Mouse (Mus musculus) forebrain, embryonic 11.5 days (tissue): Measurements from ENCODE around the gene Cd300ld5. TPM values are rescaled to one million over a fixed set of nuclear protein-coding genes. Genes with fewer than 3 reads are reported as not detected.

Experiments
- ATAC-seq: fragments of 200-750 bp; cut with Nextera tagmentation; replicated peaks from 2 replicates; pipeline ENCODE4 v1.8.0; 2017; ENCODE audit warnings: moderate TSS enrichment; ENCODE audit not compliant: low FRiP score
- DNase-seq: peaks from one replicate; pipeline ENCODE4 v3.0.0-alpha.2; 2017; ENCODE audit warnings: low spot score
- H3K27ac ChIP-seq: fragments of 300-500 bp; sonication (generic); 2 replicates; pipeline ENCODE4 v1.5.1; 2014; ENCODE audit warnings: low read depth, low read length
- H3K27me3 ChIP-seq: fragments of 300-500 bp; sonication (generic); 2 replicates; pipeline ENCODE4 v1.6.1; 2014; ENCODE audit warnings: mild to moderate bottlenecking, low read length, mixed read lengths; ENCODE audit not compliant: control insufficient read depth, insufficient read depth
- H3K36me3 ChIP-seq: fragments of 300-500 bp; sonication (generic); 2 replicates; pipeline ENCODE4 v1.6.1; 2014; ENCODE audit warnings: mild to moderate bottlenecking, low read length, moderate library complexity, mixed read lengths; ENCODE audit not compliant: control insufficient read depth, insufficient read depth
- H3K4me1 ChIP-seq: fragments of 300-500 bp; sonication (generic); replicated peaks from 2 replicates; pipeline ENCODE4 v1.6.1; 2014; ENCODE audit warnings: low read length, mixed read lengths; ENCODE audit not compliant: control insufficient read depth, insufficient read depth
- H3K4me2 ChIP-seq: fragments of 300-500 bp; sonication (generic); 2 replicates; pipeline ENCODE4 v1.6.1; 2014; ENCODE audit warnings: low read depth, mild to moderate bottlenecking, low read length, moderate library complexity, mixed read lengths; ENCODE audit not compliant: severe bottlenecking
- H3K4me3 ChIP-seq: fragments of 300-500 bp; sonication (generic); 2 replicates; pipeline ENCODE4 v1.5.1; 2014; ENCODE audit warnings: low read depth, low read length
- H3K9ac ChIP-seq: fragments of 300-500 bp; sonication (generic); 2 replicates; pipeline ENCODE4 v1.6.1; 2014; ENCODE audit warnings: low read length
- H3K9me3 ChIP-seq: fragments of 300-500 bp; sonication (generic); 2 replicates; pipeline ENCODE4 v1.6.1; 2016; ENCODE audit warnings: low read length, mixed read lengths; ENCODE audit not compliant: control insufficient read depth
- WGBS: fragments of 180-500 bp; shearing (Covaris S2); extraction: QIAGEN DNeasy Blood & Tissue Kit; methylation state at CpG from one replicate; pipeline ENCODE4 v1.1.7; 2014; 5-methylcytosine and 5-hydroxymethylcytosine counted together
- polyA plus RNA-seq: library from polyadenylated mRNA; unstranded; fragments of >200 nt; fragmentation: Nextera tagmentation; extraction: Ambion mirVana; gene quantifications from 2 replicates; pipeline ENCODE4 v1.2.1, GENCODE M21; 2014

The Cd300ld5 gene
- polyA plus RNA-seq, 1 experiment from 2014 or later: not detected

DNA sequence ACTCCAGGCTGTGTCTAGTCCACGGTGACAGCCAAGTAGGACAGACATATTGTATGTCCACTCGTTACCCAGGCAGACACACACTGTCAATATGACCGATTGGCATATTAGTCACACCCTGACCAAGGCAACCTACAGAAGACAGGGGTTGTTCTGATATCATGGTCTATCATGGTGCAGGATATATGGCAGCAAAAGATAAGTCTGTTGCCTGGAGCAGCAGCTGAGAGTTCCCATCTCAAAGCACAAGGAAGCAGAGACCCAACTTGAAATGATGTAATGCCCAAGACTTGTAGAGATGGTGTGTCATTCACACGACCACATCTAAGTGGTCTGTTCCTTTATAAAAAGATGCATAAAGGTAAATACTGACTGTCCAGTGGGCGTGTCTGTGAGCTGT is 41.1 kb upstream of the Cd300ld5 start:
- 88% methylated on average over 5 of the region's 5 CpGs for WGBS
- Histone ChIP-seq H3K4me1 (no peaks in the 10 kb centered on the region), H3K4me3 (no peak overlapping the region), H3K4me2 (no peak overlapping the region), H3K9me3 (no peaks in the 10 kb centered on the region), H3K36me3 (no peaks in the 10 kb centered on the region), H3K27ac (no peak overlapping the region), H3K27me3 (no peaks in the 10 kb centered on the region), H3K9ac (no peak overlapping the region)
- no peak for DNase-seq
- ATAC-seq: no peak

DNA sequence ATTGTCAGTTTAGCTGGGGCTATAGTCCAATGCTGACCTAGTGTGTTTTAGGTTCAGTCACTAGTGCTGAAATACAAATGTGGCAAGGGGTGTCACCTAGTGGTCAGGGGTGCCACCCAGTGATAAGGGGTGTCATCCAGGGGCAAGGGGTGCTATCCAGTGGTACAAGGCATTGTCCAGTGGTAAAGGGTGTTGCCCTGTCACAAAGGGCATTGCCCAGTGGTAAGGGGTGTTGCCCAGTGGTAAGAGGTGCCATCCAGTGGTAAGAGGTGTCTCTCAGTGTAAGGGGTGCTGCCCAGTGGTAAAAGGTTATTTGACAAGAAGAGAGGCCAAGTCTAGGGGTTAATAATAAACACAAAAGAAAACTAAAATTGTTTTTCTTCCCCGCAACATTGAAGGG is 39.9 kb upstream of the Cd300ld5 start:
- H3K4me3 ChIP-seq: no peak overlapping the region
- DNase-seq: no peak
- no peaks in the 10 kb centered on the region for H3K4me1 ChIP-seq
- H3K27ac ChIP-seq: no peak overlapping the region
- no peak overlapping the region for H3K4me2 ChIP-seq
- 100% methylated on average over 1 of the region's 1 CpGs for WGBS
- no peak for ATAC-seq
- no peaks in the 10 kb centered on the region for H3K27me3 ChIP-seq
- no peak overlapping the region for H3K9ac ChIP-seq
- no peaks in the 10 kb centered on the region for H3K9me3 ChIP-seq
- H3K36me3 ChIP-seq: no peaks in the 10 kb centered on the region

DNA sequence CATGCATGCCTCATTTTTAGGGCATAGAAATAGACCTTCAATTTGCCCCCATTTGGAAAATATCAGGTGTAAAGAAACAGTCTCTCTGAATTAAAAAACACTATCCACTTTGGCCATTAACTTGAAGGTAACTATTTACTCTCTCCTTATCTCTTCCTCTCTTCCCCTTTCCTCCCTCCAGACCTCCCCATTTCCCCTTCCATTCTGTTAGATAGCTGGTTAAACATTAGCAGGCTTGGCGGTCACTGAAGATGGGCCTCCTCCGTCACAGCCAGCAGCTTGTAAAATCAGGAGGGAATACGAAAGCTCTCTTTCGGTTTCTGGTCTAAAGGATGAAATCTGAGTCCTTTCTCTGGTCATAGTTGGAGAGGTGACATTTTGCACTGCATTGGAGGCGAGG is 38.3 kb upstream of the Cd300ld5 start:
- Histone ChIP-seq H3K4me1 (peaks cover 7% of the 10 kb centered on the region; the same call in 1 of the 2 replicates), H3K9ac (no peak overlapping the region), H3K9me3 (no peaks in the 10 kb centered on the region), H3K4me2 (no peak overlapping the region), H3K36me3 (no peaks in the 10 kb centered on the region), H3K4me3 (no peak overlapping the region), H3K27me3 (no peaks in the 10 kb centered on the region), H3K27ac (no peak overlapping the region)
- 79% methylated on average over 5 of the region's 5 CpGs for WGBS
- DNase-seq (no peak), ATAC-seq (no peak)

DNA sequence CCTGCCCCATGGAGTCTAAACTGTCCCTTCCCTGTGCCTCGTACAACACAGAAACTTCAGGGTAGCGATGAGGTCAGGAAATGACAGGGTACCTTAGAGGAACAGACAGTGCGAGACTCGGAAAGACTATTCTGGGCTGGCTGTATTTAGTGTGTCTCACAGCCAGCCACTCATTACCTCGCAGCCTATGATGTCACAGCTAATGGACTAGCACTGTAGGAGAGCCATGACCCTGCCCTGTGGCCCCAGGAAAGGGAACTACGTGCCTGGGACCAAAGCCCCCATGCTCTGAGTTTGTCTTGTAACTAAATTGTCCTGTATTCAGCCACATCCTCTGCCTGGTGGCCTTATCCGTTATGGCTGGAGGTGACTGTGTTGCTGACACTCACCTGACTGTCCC is 37.8 kb upstream of the Cd300ld5 start:
- H3K4me2 ChIP-seq: no peak overlapping the region
- ATAC-seq: no peak
- H3K9ac ChIP-seq: no peak overlapping the region
- H3K9me3 ChIP-seq: no peaks in the 10 kb centered on the region
- no peak overlapping the region for H3K27ac ChIP-seq
- no peak for DNase-seq
- H3K27me3 ChIP-seq: no peaks in the 10 kb centered on the region
- 87% methylated on average over 7 of the region's 7 CpGs for WGBS
- no peak overlapping the region for H3K4me3 ChIP-seq
- peaks cover 7% of the 10 kb centered on the region; the same call in 1 of the 2 replicates for H3K4me1 ChIP-seq
- no peaks in the 10 kb centered on the region for H3K36me3 ChIP-seq

DNA sequence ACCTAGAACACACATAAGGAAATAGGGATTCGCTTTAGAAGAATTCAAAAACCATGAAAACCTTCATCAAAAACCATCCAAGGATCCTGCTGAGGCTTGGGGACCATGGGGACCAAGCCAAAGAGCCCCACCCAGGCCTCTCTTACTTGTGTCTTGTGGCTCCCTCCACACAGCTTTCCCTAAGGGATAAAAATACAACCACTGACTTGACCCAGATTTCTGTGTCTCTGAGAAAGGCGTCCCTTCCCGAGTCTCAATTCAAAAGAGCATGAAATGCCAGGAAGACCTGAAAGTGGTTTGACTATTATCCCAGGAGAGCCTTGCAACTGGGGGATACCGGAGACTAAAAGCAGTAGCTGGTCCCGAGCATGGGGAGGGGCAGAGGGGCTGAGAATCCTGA is 35.4 kb upstream of the Cd300ld5 start:
- no peaks in the 10 kb centered on the region for H3K9me3 ChIP-seq
- H3K27me3 ChIP-seq: no peaks in the 10 kb centered on the region
- ATAC-seq: no peak
- H3K4me2 ChIP-seq: no peak overlapping the region
- H3K36me3 ChIP-seq: no peaks in the 10 kb centered on the region
- no peak overlapping the region for H3K9ac ChIP-seq
- DNase-seq: no peak
- peaks cover 7% of the 10 kb centered on the region; the same call in 1 of the 2 replicates for H3K4me1 ChIP-seq
- no peak overlapping the region for H3K27ac ChIP-seq
- WGBS: 68% methylated on average over 5 of the region's 5 CpGs
- H3K4me3 ChIP-seq: no peak overlapping the region

DNA sequence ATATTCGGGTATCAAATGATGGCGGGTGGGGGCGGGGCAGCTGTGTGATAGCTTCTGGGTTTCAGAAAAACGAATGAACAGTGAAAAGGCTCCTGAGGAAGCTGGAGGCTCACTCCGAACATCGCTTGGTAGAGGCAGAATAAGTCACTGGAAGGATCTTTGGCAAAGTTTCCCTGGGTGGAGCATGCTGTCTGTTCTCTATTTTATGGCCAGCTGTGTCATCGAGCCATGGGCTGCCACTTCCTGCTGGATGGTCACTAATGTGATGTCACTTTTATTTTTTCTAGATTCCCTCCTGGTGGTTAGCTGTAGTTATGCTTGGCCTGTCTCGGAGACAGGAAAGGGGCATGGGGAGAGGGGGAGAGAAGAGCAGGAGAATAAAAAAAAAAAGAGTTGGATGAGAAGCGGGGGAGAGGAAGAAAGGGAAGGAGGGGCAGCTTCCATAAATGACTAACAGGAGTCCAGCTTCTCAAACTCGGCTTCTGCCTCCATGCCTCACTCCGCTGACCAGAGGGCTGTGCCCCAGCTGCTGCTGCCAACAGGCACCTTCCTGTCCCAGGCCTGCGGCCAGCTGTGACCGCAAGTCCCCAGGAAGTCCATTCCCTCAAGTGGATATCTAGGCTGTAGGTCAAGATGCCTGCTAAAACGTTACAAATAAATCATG is 34.2 kb upstream of the Cd300ld5 start:
- Histone ChIP-seq H3K9me3 (no peaks in the 10 kb centered on the region), H3K36me3 (no peaks in the 10 kb centered on the region), H3K4me3 (no peak overlapping the region), H3K4me2 (peak overlapping the region; percentile 3; the same call in 1 of the 2 replicates), H3K27me3 (no peaks in the 10 kb centered on the region), H3K4me1 (peaks cover 7% of the 10 kb centered on the region; the same call in 1 of the 2 replicates), H3K9ac (no peak overlapping the region; the same call in 1 of the 2 replicates), H3K27ac (no peak overlapping the region)
- DNase-seq (no peak), ATAC-seq (no peak)
- WGBS: 21% methylated on average over 14 of the region's 14 CpGs

DNA sequence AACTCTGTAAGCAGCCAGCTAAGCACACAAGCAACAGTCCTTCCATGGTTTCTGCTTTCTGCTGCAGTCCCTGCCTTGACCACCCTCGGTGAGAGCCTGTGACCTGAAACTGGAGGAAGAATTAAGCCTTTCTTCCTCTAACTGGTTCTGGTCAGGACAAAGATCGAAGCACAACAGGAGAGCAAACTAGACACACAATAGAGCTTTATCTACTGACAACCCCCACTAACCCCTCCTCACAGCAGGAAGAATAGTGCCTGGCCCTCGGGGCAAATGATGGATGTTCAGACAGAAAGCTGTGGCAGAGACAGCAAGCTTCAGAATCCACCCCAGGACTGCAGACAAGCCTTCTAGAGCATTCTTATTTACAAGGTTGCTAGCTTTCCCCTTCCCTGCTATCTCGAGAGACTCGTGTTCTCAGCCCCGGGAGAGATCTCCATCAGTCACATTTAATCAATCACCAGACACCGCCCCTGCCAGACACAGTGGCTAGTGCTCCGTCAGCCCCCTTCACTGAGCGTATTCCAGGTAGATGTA is 33.5 kb upstream of the Cd300ld5 start:
- ATAC-seq (no peak), DNase-seq (no peak)
- H3K9ac ChIP-seq: no peak overlapping the region; the same call in 1 of the 2 replicates
- H3K27me3 ChIP-seq: no peaks in the 10 kb centered on the region
- no peaks in the 10 kb centered on the region for H3K36me3 ChIP-seq
- no peaks in the 10 kb centered on the region for H3K9me3 ChIP-seq
- no peak overlapping the region for H3K4me3 ChIP-seq
- no peak overlapping the region for H3K27ac ChIP-seq
- 6% methylated on average over 9 of the region's 9 CpGs for WGBS
- H3K4me1 ChIP-seq: peaks cover 7% of the 10 kb centered on the region; the same call in 1 of the 2 replicates
- H3K4me2 ChIP-seq: peak overlapping the region; percentile 3; the same call in 1 of the 2 replicates

DNA sequence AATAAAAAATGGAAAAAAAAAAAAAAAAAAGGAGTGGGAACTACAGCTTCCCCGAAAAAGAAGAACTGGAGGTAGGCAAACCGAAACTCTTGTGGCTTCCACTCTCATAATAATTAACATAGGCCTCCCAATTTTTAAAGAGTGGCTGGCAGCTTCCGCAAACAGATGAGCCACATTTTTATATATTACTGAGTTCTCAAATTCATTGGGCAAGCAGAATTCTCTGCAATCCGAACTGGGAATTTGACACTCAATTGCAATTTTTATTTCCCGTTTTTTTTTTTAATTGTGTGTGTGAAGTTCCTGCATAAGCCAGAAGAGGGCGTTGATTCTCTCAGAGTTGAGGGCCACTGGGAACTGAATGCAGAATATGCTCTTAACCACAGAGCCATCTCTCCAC is 29.2 kb upstream of the Cd300ld5 start:
- no peak overlapping the region for H3K27ac ChIP-seq
- WGBS: 82% methylated on average over 6 of the region's 6 CpGs
- no peaks in the 10 kb centered on the region for H3K9me3 ChIP-seq
- DNase-seq (no peak), ATAC-seq (no peak)
- H3K4me3 ChIP-seq: no peak overlapping the region
- H3K4me2 ChIP-seq: no peak overlapping the region
- H3K9ac ChIP-seq: no peak overlapping the region
- peaks cover 5% of the 10 kb centered on the region; the same call in 1 of the 2 replicates for H3K4me1 ChIP-seq
- H3K27me3 ChIP-seq: no peaks in the 10 kb centered on the region
- H3K36me3 ChIP-seq: no peaks in the 10 kb centered on the region

DNA sequence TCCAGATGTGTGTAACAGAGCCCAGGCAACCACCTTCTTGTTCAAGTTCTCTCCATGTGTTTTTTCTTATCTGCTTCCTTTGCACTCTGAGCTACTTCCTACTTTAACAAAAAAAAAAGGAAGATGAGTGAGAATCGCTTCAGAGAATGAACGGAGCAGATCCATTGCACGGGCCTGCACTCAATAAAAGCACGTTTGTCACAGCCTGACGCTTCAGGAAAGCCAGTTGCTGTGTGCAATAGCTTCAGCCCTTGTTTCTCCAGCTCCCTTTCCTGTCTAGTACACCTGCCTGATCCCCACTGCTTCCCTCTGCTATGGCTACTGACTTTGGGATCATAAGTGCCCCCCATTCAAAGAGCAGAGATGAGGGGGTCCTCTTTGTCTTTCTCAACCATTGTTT is 24.5 kb upstream of the Cd300ld5 start, which contains the start of gene Cd300e:
Gene Cd300e (minus strand): TSS at position 101 of the 400 bp plus-strand sequence.
- H3K4me3 ChIP-seq: no peak within 1 kb of the TSS
- no peaks in the 10 kb centered on the region for H3K9me3 ChIP-seq
- H3K27me3 ChIP-seq: no peaks in the 10 kb centered on the region
- H3K36me3 ChIP-seq: no peaks in the 10 kb centered on the region
- no peak within 1 kb of the TSS for H3K9ac ChIP-seq
- H3K4me1 ChIP-seq: no peaks in the 10 kb centered on the region
- H3K4me2 ChIP-seq: no peak within 1 kb of the TSS
- DNase-seq (no peak), ATAC-seq (no peak)
- no peak within 1 kb of the TSS for H3K27ac ChIP-seq
- 29% methylated on average over 5 of the region's 5 CpGs for WGBS
